Mouse (Mus musculus): ENCODE results near the gene Slc25a33. TPM values are rescaled to one million over a fixed set of nuclear protein-coding genes. Genes with fewer than 3 reads are reported as not detected.

Slc25a33 gene
- polyA plus RNA-seq, 1 experiment, result 7.2 TPM

DNA sequence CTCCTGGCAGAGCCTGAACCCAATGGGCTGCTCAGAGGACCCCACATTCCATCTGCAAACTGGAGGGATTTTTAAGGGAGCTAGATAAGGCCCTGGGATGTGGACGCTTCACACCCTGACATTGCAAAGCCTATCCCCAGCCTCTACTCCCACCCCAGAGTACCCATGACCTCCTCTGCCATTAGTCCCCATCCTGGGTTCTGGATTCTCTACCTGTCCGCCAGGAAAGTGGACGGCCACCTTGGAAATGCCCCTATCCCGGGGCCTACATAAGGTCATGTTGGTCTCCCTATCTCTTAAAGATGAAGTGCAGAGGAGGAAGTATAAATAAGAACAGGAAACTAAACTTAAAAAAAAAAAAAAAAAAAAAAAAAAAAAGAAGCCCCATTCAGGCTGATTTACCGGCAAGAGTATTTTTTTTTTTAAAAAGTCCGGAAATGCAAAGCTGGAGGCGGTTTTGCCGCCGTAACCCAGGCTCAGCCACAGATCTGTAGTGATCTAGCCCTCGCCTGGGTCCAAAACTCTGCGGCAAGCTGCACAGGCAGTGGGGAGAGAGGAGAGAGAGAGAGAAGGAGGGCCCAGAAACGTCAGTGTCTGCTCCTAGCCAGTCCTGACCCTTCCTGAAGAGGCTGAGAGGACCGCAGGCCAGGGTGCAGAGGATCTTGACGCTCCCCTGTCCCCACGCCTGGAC lies 76.4 kb downstream of the Slc25a33 start:
- DNase-seq, result peak; percentile 68
- Histone ChIP-seq H3K4me1 (replicated peaks; ENCODE audit: control insufficient read depth, insufficient read depth, low read length) (peaks cover 47% of the 10 kb centered on the region), H3K27ac (ENCODE audit: control insufficient read depth, insufficient read depth, low read length) (peak overlapping the region; percentile 88), H3K27me3 (ENCODE audit: control insufficient read depth, insufficient read depth, low read length) (no peaks in the 10 kb centered on the region), H3K4me3 (ENCODE audit: control insufficient read depth, insufficient read depth, low read length) (peak overlapping the region; percentile 90), H3K36me3 (ENCODE audit: control insufficient read depth, insufficient read depth, low read length) (no peaks in the 10 kb centered on the region)
- no peak for TF ChIP-seq CTCF (IDR thresholded peaks at IDR 0.05; ENCODE audit: borderline replicate concordance, control insufficient read depth, extremely low read depth, insufficient read depth, low read length, poor library complexity)
- no peak; the same call in 1 of the 2 replicates for TF ChIP-seq POLR2A (IDR thresholded peaks at IDR 0.05; ENCODE audit: control insufficient read depth, extremely low read depth, insufficient read depth, low read length, poor library complexity)
- 2% methylated on average over 14 of the region's 15 CpGs for WGBS

GRCm38 (mm10) chr4:149696189-149696971 lies 77.7 kb downstream of the Slc25a33 start:
- peak; percentile 32 for DNase-seq
- H3K4me3 ChIP-seq (ENCODE audit: control insufficient read depth, insufficient read depth, low read length), result peak overlapping the region; percentile 40

More at GRCm38 (mm10) chr4:149696189-149696971, 77.7 kb downstream of the Slc25a33 start:
- Histone ChIP-seq H3K27me3 (ENCODE audit: control insufficient read depth, insufficient read depth, low read length) (no peaks in the 10 kb centered on the region), H3K4me1 (replicated peaks; ENCODE audit: control insufficient read depth, insufficient read depth, low read length) (peaks cover 37% of the 10 kb centered on the region), H3K36me3 (ENCODE audit: control insufficient read depth, insufficient read depth, low read length) (no peaks in the 10 kb centered on the region), H3K27ac (ENCODE audit: control insufficient read depth, insufficient read depth, low read length) (peak overlapping the region; percentile 71)
- WGBS, result 9% methylated on average over 16 of the region's 16 CpGs
- TF ChIP-seq CTCF (IDR thresholded peaks at IDR 0.05; ENCODE audit: borderline replicate concordance, control insufficient read depth, extremely low read depth, insufficient read depth, low read length, poor library complexity) (no peak), POLR2A (IDR thresholded peaks at IDR 0.05; ENCODE audit: control insufficient read depth, extremely low read depth, insufficient read depth, low read length, poor library complexity) (no peak)

Other genes starting within 250 kb of the Slc25a33 start
- gene Clstn1, start 187.8 kb downstream of the Slc25a33 start, polyA plus RNA-seq (2012; rRNA removed), result 21.6 and 24.5 TPM in 2 replicates
- gene Pik3cd, start 71.7 kb downstream of the Slc25a33 start, polyA plus RNA-seq (2012; rRNA removed), result 106 and 120 TPM in 2 replicates
- 71.7 and 79.0 TPM in 2 replicates for gene Tmem201, start 36.2 kb downstream of the Slc25a33 start, polyA plus RNA-seq (2012; rRNA removed)
- 28.5 and 30.4 TPM in 2 replicates for gene Spsb1, start 180.8 kb upstream of the Slc25a33 start, polyA plus RNA-seq (2012; rRNA removed)
- gene H6pd, start 234.7 kb upstream of the Slc25a33 start, polyA plus RNA-seq (2012; rRNA removed), result 138 and 152 TPM in 2 replicates

Measured in thymus, adult 2 months (tissue).